Mouse (Mus musculus): Measurements from ENCODE around the gene Smpdl3a. TPM values are rescaled to one million over a fixed set of nuclear protein-coding genes. Genes with fewer than 3 reads are reported as not detected.
A peak's percentile ranks its signal among the peaks of the same experiment; 100 is the strongest.

The Smpdl3a gene
- total RNA-seq, 2 experiments from 2014 or later, result 11.3 to 12.5 TPM

DNA sequence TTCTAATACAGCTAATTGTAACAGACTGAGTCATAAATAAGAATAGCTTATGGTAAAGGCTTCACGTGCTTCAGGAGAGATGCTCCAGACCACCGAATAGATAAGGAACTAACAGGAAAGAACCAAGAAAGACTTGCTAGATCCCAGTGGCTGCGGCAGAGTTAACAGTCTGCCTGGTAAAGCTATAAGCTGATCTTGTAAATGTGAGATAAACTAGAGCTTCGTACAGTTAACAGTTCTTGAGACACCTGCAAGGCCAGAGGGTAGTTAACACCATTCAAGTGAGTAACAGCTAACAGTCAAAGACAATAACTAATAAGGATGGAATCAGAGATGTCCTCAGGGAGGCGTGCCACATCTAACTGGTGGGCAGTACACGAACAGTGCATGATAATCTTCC lies 21.7 kb downstream of the Smpdl3a start:
- DNase-seq (ENCODE audit: low spot score in 2 of 2), result no peak

GRCm38 (mm10) chr10:57819209-57819608 lies 25.1 kb downstream of the Smpdl3a start:
- no peak for DNase-seq (ENCODE audit: low spot score in 2 of 2)

DNA sequence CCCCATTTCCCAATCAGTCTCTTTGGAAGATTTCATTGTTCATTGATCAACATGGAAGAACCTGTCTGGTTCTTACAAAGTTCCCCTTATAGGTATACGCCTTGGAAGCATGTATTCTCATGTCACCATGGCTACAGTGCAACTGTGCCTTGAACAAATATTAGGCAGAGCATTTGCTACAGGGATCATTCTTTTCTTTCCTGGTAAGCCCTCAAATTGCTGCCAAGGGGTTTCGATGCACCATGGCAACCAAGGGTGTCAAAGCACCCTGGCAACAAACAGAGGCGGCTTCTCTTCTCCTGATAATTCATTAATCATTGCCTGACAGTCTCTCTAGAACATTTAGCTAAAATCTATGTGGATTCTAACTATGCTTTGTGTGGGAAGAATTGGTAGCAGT lies 28.3 kb downstream of the Smpdl3a start:
- no peak for DNase-seq (ENCODE audit: low spot score in 2 of 2)

- DNase-seq (ENCODE audit: low spot score in 2 of 2), result no peak
Observed at GRCm38 (mm10) chr10:57828649-57829048, 34.5 kb downstream of the Smpdl3a start.

DNA sequence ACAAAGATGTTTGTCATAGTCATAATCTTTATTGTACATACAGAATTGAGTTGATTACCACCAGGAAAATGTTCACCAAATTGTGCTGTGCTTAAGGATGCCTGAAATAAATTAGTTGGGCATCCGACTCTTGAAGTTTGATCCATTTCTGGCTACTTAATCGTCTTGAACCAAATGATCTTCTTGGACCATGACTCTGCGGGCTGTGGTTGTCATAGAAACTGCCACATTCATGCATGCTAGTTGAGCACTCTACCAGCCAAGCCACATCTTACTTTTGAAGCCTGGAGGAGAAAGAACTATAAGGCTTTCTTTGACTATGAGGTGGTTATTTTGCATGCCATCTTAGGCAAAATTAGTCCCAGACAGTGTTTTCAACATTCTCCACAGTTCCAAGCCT lies 35.5 kb downstream of the Smpdl3a start:
- DNase-seq (ENCODE audit: low spot score in 2 of 2), result no peak

GRCm38 (mm10) chr10:57835094-57835493 lies 41.0 kb downstream of the Smpdl3a start:
- DNase-seq (ENCODE audit: low spot score in 2 of 2), result no peak

- no peak for DNase-seq (ENCODE audit: low spot score in 2 of 2)
Observed at GRCm38 (mm10) chr10:57835982-57836381, 41.8 kb downstream of the Smpdl3a start.

GRCm38 (mm10) chr10:57841638-57842509 lies 47.7 kb downstream of the Smpdl3a start:
- DNase-seq (ENCODE audit: low spot score in 2 of 2), result peak in 1 of 2 experiments; percentile 11

- no peak for DNase-seq (ENCODE audit: low spot score in 2 of 2)
Observed at GRCm38 (mm10) chr10:57847916-57848682, 54.0 kb downstream of the Smpdl3a start.

Other genes with a start within 250 kb of the Smpdl3a start
- under 1 TPM in 1 of 2 experiments, not detected in 1; 0.88 TPM for gene Pkib, start 162.4 kb upstream of the Smpdl3a start, total RNA-seq (2021)
- 1 to 10 TPM; 2.9 to 3.4 TPM for gene Fabp7, start 9.5 kb upstream of the Smpdl3a start, total RNA-seq (2021)